8 mouse cellular contexts compared by ENCODE assay signal in genomic region chr2:131561891-131562585, GRCm38 (mm10). TPM values are rescaled to one million over a fixed set of nuclear protein-coding genes. Genes with fewer than 3 reads are reported as not detected.
DNase-seq lines count a peak whose midpoint lies in the region; ATAC-seq and TF ChIP-seq lines count a peak whose summit lies in the region.

Gene Adra1d (minus strand): TSS chr2:131562283.

- WGBS in kidney, embryonic 14.5 days: under 1% methylated on average over 48 of the region's 82 CpGs
- WGBS in forebrain, embryonic 16.5 days: under 1% methylated on average over 72 of the region's 82 CpGs
- WGBS in kidney, embryonic 16.5 days: 1% methylated on average over 65 of the region's 82 CpGs
- 2% methylated on average over 75 of the region's 82 CpGs for WGBS in liver, embryonic 14.5 days (ENCODE audit: insufficient replicate concordance)

- peaks cover 60% of the 10 kb centered on the region for H3K27me3 ChIP-seq in kidney, embryonic 14.5 days (ENCODE audit: control insufficient read depth, insufficient read depth, low read length)
- H3K27me3 ChIP-seq in forebrain, embryonic 16.5 days (replicated peaks; ENCODE audit: control insufficient read depth, insufficient read depth, low read length): peaks cover 59% of the 10 kb centered on the region
- peaks cover 57% of the 10 kb centered on the region for H3K27me3 ChIP-seq in kidney, embryonic 16.5 days (ENCODE audit: insufficient read depth, low read length)
- H3K27me3 ChIP-seq in liver, embryonic 14.5 days (ENCODE audit: control insufficient read depth, insufficient read depth, low read length): peaks cover 49% of the 10 kb centered on the region

- DNase-seq in kidney, adult 9 months: no peak
- DNase-seq in adrenal gland, adult 18-20 months (ENCODE audit: low spot score in 2 of 2): peak; percentile 66 to 68
- DNase-seq in liver, embryonic 14.5 days (ENCODE audit: low read depth in 3 of 3, low spot score in 3 of 3): no peak
- peak; percentile 64 for DNase-seq in yolk sac, embryonic 10.5 days (ENCODE audit: low spot score)
- DNase-seq in thymus, postnatal 4 days: no peak

- peak within 1 kb of the TSS; percentile 78 for H3K4me2 ChIP-seq in kidney, embryonic 14.5 days (replicated peaks; ENCODE audit: low read depth, low read length)
- peak within 1 kb of the TSS; percentile 66 for H3K4me2 ChIP-seq in forebrain, embryonic 16.5 days (ENCODE audit: low read length)
- peak within 1 kb of the TSS; percentile 83 for H3K4me2 ChIP-seq in kidney, embryonic 16.5 days (replicated peaks; ENCODE audit: low read depth, low read length)
- peak within 1 kb of the TSS; percentile 2; the same call in 1 of the 2 replicates for H3K4me2 ChIP-seq in liver, embryonic 14.5 days (ENCODE audit: low read depth)

- ATAC-seq in kidney, embryonic 14.5 days (ENCODE audit: low FRiP score, low TSS enrichment): peak; percentile 75; the same call in 1 of the 2 replicates
- ATAC-seq in forebrain, embryonic 16.5 days: peak; percentile 63
- peak; percentile 70 for ATAC-seq in kidney, embryonic 16.5 days (ENCODE audit: low FRiP score, low TSS enrichment)
- ATAC-seq in liver, embryonic 14.5 days (ENCODE audit: insufficient read depth): no peak

- peak within 1 kb of the TSS; percentile 47 for H3K9ac ChIP-seq in kidney, embryonic 14.5 days (ENCODE audit: low read depth, low read length)
- H3K9ac ChIP-seq in forebrain, embryonic 16.5 days (replicated peaks; ENCODE audit: low read depth, low read length): peak within 1 kb of the TSS; percentile 42
- H3K9ac ChIP-seq in kidney, embryonic 16.5 days (replicated peaks; ENCODE audit: low read length): peak within 1 kb of the TSS; percentile 34
- H3K9ac ChIP-seq in liver, embryonic 14.5 days (replicated peaks): no peak within 1 kb of the TSS

- H3K9me3 ChIP-seq in kidney, embryonic 14.5 days (ENCODE audit: control insufficient read depth, low read length): no peaks in the 10 kb centered on the region
- H3K9me3 ChIP-seq in forebrain, embryonic 16.5 days (ENCODE audit: control insufficient read depth, low read length): no peaks in the 10 kb centered on the region
- H3K9me3 ChIP-seq in kidney, embryonic 16.5 days (ENCODE audit: low read length): no peaks in the 10 kb centered on the region
- H3K9me3 ChIP-seq in liver, embryonic 14.5 days (ENCODE audit: control insufficient read depth, low read length): no peaks in the 10 kb centered on the region

- H3K4me1 ChIP-seq in kidney, embryonic 14.5 days (ENCODE audit: control insufficient read depth, insufficient read depth, low read length): 0 out of 2 replicates have a peak, but pooled peaks cover 3% of the 10 kb centered on the region
- H3K4me1 ChIP-seq in forebrain, embryonic 16.5 days (replicated peaks; ENCODE audit: control insufficient read depth, insufficient read depth, low read length): peaks cover 23% of the 10 kb centered on the region
- H3K4me1 ChIP-seq in kidney, embryonic 16.5 days (ENCODE audit: insufficient read depth, low read length): peaks cover 13% of the 10 kb centered on the region
- H3K4me1 ChIP-seq in liver, embryonic 14.5 days (replicated peaks; ENCODE audit: control insufficient read depth in 2 of 2, insufficient read depth in 2 of 2, low read length in 1 of 2): no peaks in the 10 kb centered on the region

- no peak for TF ChIP-seq EP300 in liver, embryonic 14.5 days (IDR thresholded peaks at IDR 0.05; ENCODE audit: low read depth)

- TF ChIP-seq CTCF in liver, embryonic 14.5 days (IDR thresholded peaks at IDR 0.05; ENCODE audit: low read depth): no peak

- peak within 1 kb of the TSS; percentile 49 for H3K4me3 ChIP-seq in kidney, embryonic 14.5 days (ENCODE audit: low read length)
- H3K4me3 ChIP-seq in forebrain, embryonic 16.5 days (replicated peaks; ENCODE audit: low read length): peak within 1 kb of the TSS; percentile 44
- peak within 1 kb of the TSS; percentile 56 for H3K4me3 ChIP-seq in kidney, embryonic 16.5 days (ENCODE audit: low read length)
- peak within 1 kb of the TSS; percentile 18 to 30 for H3K4me3 ChIP-seq in liver, embryonic 14.5 days (ENCODE audit: insufficient read depth in 1 of 2, low read depth in 2 of 2, low read length in 2 of 2)

- H3K27ac ChIP-seq in kidney, embryonic 14.5 days (ENCODE audit: low read depth, low read length): no peak within 1 kb of the TSS
- no peak within 1 kb of the TSS for H3K27ac ChIP-seq in forebrain, embryonic 16.5 days (ENCODE audit: low read length)
- H3K27ac ChIP-seq in kidney, embryonic 16.5 days (ENCODE audit: low read length): no peak within 1 kb of the TSS
- H3K27ac ChIP-seq in liver, embryonic 14.5 days: no peak within 1 kb of the TSS

- H3K36me3 ChIP-seq in kidney, embryonic 14.5 days (ENCODE audit: control insufficient read depth, insufficient read depth, low read length): no peaks in the 10 kb centered on the region
- H3K36me3 ChIP-seq in forebrain, embryonic 16.5 days (ENCODE audit: control insufficient read depth, insufficient read depth): no peaks in the 10 kb centered on the region
- no peaks in the 10 kb centered on the region for H3K36me3 ChIP-seq in kidney, embryonic 16.5 days (ENCODE audit: insufficient read depth, low read length)
- no peaks in the 10 kb centered on the region for H3K36me3 ChIP-seq in liver, embryonic 14.5 days (replicated peaks; ENCODE audit: control insufficient read depth, insufficient read depth, low read depth)

RNA-seq across cellular contexts. Expression of gene Adra1d, which starts in this region (rescaled TPM):
- polyA plus RNA-seq in kidney, embryonic 14.5 days (2014; fragmentation: Nextera tagmentation; extraction: Ambion mirVana): 1.1 and 1.5 TPM in 2 replicates
- total RNA-seq in adrenal gland, adult 18-20 months (2021): 10 to 100 TPM; 37.0 to 44.1 TPM
- 0.10 TPM in 1 of 2 replicates, not detected in the other for polyA plus RNA-seq in forebrain, embryonic 16.5 days (2015; fragmentation: Nextera tagmentation; extraction: Ambion mirVana)
- polyA plus RNA-seq in kidney, embryonic 16.5 days (2015; fragmentation: Nextera tagmentation; extraction: Ambion mirVana): 1.1 and 1.4 TPM in 2 replicates
- polyA plus RNA-seq in liver, embryonic 14.5 days (2012; rRNA removed): 0.55 and 0.57 TPM in 2 replicates
- 0.30 and 0.63 TPM in 2 replicates for polyA plus RNA-seq in liver, embryonic 14.5 days (2014; fragmentation: Nextera tagmentation; extraction: Ambion mirVana)

Comparison
In these comparisons a context has a peak if more than half of its experiments do, and no peak if none do; other contexts are left out.
1. Peak in ATAC-seq, H3K4me3 ChIP-seq, H3K9ac ChIP-seq and H3K4me2 ChIP-seq in forebrain, embryonic 16.5 days; RNA of the gene not detected or under 1 TPM.
2. H3K4me2 ChIP-seq: peak in every context shown above with its lines; median percentile 83 in kidney, embryonic 16.5 days; 78 in kidney, embryonic 14.5 days; 66 in forebrain, embryonic 16.5 days; 2 in liver, embryonic 14.5 days.
3. DNase-seq: peak in adrenal gland, adult 18-20 months (2 of 2) and yolk sac, embryonic 10.5 days (single experiment); none in kidney, adult 9 months (single experiment), liver, embryonic 14.5 days (0 of 3) and thymus, postnatal 4 days (single experiment).
4. Peak in every context shown above with its lines, with median percentiles within 50 percentile points of each other: H3K4me3 ChIP-seq.